Mouse (Mus musculus) liver, embryonic 13.5 days (tissue): ENCODE measurements around the gene Slc24a4. TPM values are rescaled to one million over a fixed set of nuclear protein-coding genes. Genes with fewer than 3 reads are reported as not detected.
A peak's percentile ranks its signal among the peaks of the same experiment; 100 is the strongest.

Experiments used
- ATAC-seq: fragments of 200-750 bp; cut with Nextera tagmentation; 2 replicates; pipeline ENCODE4 v1.8.0; 2017; ENCODE audit warnings: low read depth, mild to moderate bottlenecking, moderate number of reproducible peaks, moderate library complexity
- DNase-seq: peaks from one replicate; pipeline ENCODE4 v3.0.0; 2022
- H3K27ac ChIP-seq: fragments of 300-500 bp; sonication (generic); 2 replicates; pipeline ENCODE4 v1.5.1; 2015; ENCODE audit warnings: moderate library complexity, mild to moderate bottlenecking, inconsistent platforms
- H3K27me3 ChIP-seq: fragments of 300-500 bp; sonication (generic); 2 replicates; pipeline ENCODE4 v1.6.1; 2015; ENCODE audit warnings: mild to moderate bottlenecking, inconsistent platforms
- H3K36me3 ChIP-seq: fragments of 300-500 bp; sonication (generic); 2 replicates; pipeline ENCODE4 v1.6.1; 2015; ENCODE audit warnings: mild to moderate bottlenecking, inconsistent platforms
- H3K4me1 ChIP-seq: fragments of 300-500 bp; sonication (generic); replicated peaks from 2 replicates; pipeline ENCODE4 v1.6.1; 2015; ENCODE audit warnings: inconsistent platforms
- H3K4me2 ChIP-seq: fragments of 300-500 bp; sonication (generic); 2 replicates; pipeline ENCODE4 v1.6.1; 2015; ENCODE audit warnings: inconsistent platforms, mild to moderate bottlenecking, moderate library complexity
- H3K4me3 ChIP-seq: fragments of 300-500 bp; sonication (generic); replicated peaks from 2 replicates; pipeline ENCODE4 v1.5.1; 2015; ENCODE audit warnings: mild to moderate bottlenecking, inconsistent platforms
- H3K9ac ChIP-seq: fragments of 300-500 bp; sonication (generic); 2 replicates; pipeline ENCODE4 v1.6.1; 2015; ENCODE audit warnings: mild to moderate bottlenecking, inconsistent platforms
- H3K9me3 ChIP-seq: fragments of 300-500 bp; sonication (generic); replicated peaks from 2 replicates; pipeline ENCODE4 v1.6.1; 2016; ENCODE audit warnings: inconsistent platforms
- WGBS: fragments of 180-500 bp; shearing (Covaris S2); methylation state at CpG from one replicate; pipeline ENCODE4 v1.1.7; 2015; ENCODE audit not compliant: insufficient replicate concordance; 5-methylcytosine and 5-hydroxymethylcytosine counted together
- polyA plus RNA-seq: library from polyadenylated mRNA; unstranded; fragments of >200 nt; fragmentation: Nextera tagmentation; extraction: Ambion mirVana; gene quantifications from 2 replicates; pipeline ENCODE4 v1.2.1, GENCODE M21; 2015

The Slc24a4 gene
- polyA plus RNA-seq, 1 experiment from 2014 or later = 0.07 TPM

DNA sequence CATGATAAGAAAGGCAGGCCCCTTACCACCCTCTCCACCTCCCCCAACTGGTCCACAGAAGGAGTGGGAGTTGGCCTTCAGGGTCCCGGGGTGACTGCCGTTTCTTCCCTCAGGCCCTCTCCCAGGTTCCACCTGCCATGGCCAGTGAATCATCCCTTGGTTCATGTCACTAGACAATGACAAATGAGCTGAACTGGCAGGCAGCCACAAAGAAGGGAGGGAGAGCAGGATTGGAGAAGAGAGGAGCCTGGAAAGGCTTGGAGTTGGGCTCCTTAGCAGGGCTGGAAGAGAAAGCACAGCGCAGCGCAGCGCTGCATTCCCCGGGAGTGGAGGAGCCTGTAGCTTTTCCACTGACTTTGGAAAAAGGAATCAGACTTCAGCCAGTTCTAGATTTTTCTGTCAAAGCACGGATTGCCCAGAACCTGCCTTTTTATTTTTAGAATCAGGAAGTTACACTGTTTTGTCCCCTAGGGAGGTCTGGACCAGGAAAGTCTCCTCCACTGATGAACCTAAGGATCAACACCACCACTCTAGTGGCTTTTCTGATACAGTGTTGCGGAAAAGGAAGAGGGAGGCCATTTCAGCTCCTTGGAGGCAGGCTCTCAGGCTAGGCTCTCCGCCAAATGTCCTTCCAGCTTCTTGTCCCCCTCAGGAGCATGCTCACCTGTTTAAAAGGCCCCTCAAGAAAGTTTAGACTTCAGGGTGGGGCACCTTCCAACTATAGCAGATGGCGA is 158.3 kb downstream of the Slc24a4 start:
- ATAC-seq (no peak), DNase-seq (no peak)
- WGBS = 51% methylated on average over 10 of the region's 10 CpGs
- no peak overlapping the region for H3K4me2 ChIP-seq
- H3K9me3 ChIP-seq = no peaks in the 10 kb centered on the region
- H3K4me1 ChIP-seq = peaks cover 66% of the 10 kb centered on the region
- peaks cover 23% of the 10 kb centered on the region for H3K27me3 ChIP-seq
- 0 out of 2 replicates have a peak, but pooled peaks cover 3% of the 10 kb centered on the region for H3K36me3 ChIP-seq
- no peak overlapping the region for H3K4me3 ChIP-seq
- no peak overlapping the region for H3K9ac ChIP-seq
- H3K27ac ChIP-seq = peak overlapping the region; percentile 39

- ATAC-seq (no peak), DNase-seq (no peak)
- Histone ChIP-seq H3K9me3 (no peaks in the 10 kb centered on the region), H3K27ac (no peak overlapping the region), H3K4me3 (no peak overlapping the region), H3K4me2 (no peak overlapping the region), H3K9ac (no peak overlapping the region), H3K4me1 (peaks cover 78% of the 10 kb centered on the region), H3K27me3 (peaks cover 12% of the 10 kb centered on the region), H3K36me3 (0 out of 2 replicates have a peak, but pooled peaks cover 3% of the 10 kb centered on the region)
- WGBS = 26% methylated on average over 6 of the region's 6 CpGs
These were observed 159.5 kb downstream of the Slc24a4 start for GRCm38 (mm10) chr12:102287904-102288602.

- H3K27me3 ChIP-seq = peaks cover 6% of the 10 kb centered on the region
- no peak overlapping the region for H3K27ac ChIP-seq
- H3K4me3 ChIP-seq = no peak overlapping the region
- ATAC-seq = no peak
- no peak for DNase-seq
- 0 out of 2 replicates have a peak, but pooled peaks cover 3% of the 10 kb centered on the region for H3K36me3 ChIP-seq
- no peak overlapping the region for H3K9ac ChIP-seq
- no peaks in the 10 kb centered on the region for H3K9me3 ChIP-seq
- peaks cover 78% of the 10 kb centered on the region for H3K4me1 ChIP-seq
- H3K4me2 ChIP-seq = no peak overlapping the region
- WGBS = 44% methylated on average over 2 of the region's 2 CpGs
These were observed 160.3 kb downstream of the Slc24a4 start for GRCm38 (mm10) chr12:102288846-102289245.

DNA sequence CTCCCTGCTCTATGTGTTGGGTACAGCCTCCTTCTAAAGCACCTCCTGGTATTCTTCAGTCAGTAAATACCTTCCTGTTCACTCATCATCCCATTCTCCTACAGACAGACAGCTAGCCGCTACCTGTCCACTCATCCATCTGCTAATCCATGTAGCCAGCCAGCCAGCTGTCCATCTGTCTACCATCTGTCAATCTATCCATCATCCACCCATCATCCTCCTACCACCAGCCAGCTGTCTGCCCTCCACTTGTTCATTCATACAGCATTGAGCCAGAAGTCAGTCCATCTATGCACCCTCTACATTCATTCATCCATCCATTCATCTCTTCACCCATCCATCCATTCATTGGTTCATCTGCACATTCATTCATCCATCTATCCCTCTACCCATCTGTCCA is 161.0 kb downstream of the Slc24a4 start:
- DNase-seq (no peak), ATAC-seq (no peak)
- no peaks in the 10 kb centered on the region for H3K9me3 ChIP-seq
- 72% methylated on average over 1 of the region's 1 CpGs for WGBS
- H3K4me3 ChIP-seq = no peak overlapping the region
- 0 out of 2 replicates have a peak, but pooled peaks cover under 1% of the 10 kb centered on the region for H3K27me3 ChIP-seq
- H3K4me2 ChIP-seq = no peak overlapping the region
- no peak overlapping the region for H3K9ac ChIP-seq
- H3K4me1 ChIP-seq = peaks cover 70% of the 10 kb centered on the region
- no peak overlapping the region for H3K27ac ChIP-seq
- H3K36me3 ChIP-seq = 0 out of 2 replicates have a peak, but pooled peaks cover 3% of the 10 kb centered on the region

GRCm38 (mm10) chr12:102290662-102291061 is 162.1 kb downstream of the Slc24a4 start:
- no peak for DNase-seq
- 49% methylated on average over 2 of the region's 2 CpGs for WGBS
- peaks cover 68% of the 10 kb centered on the region for H3K4me1 ChIP-seq
- no peak overlapping the region for H3K4me2 ChIP-seq
- H3K36me3 ChIP-seq = 0 out of 2 replicates have a peak, but pooled peaks cover 6% of the 10 kb centered on the region
- no peak overlapping the region for H3K4me3 ChIP-seq
- no peaks in the 10 kb centered on the region for H3K27me3 ChIP-seq
- ATAC-seq = no peak
- H3K9ac ChIP-seq = no peak overlapping the region
- no peak overlapping the region for H3K27ac ChIP-seq
- no peaks in the 10 kb centered on the region for H3K9me3 ChIP-seq

GRCm38 (mm10) chr12:102291686-102292085 is 163.2 kb downstream of the Slc24a4 start:
- peaks cover 66% of the 10 kb centered on the region for H3K4me1 ChIP-seq
- no peak overlapping the region for H3K27ac ChIP-seq
- no peak overlapping the region for H3K4me3 ChIP-seq
- DNase-seq (no peak), ATAC-seq (no peak)
- 0 out of 2 replicates have a peak, but pooled peaks cover 6% of the 10 kb centered on the region for H3K36me3 ChIP-seq
- no peak overlapping the region for H3K9ac ChIP-seq
- no peak overlapping the region for H3K4me2 ChIP-seq
- 38% methylated on average over 6 of the region's 6 CpGs for WGBS
- H3K9me3 ChIP-seq = no peaks in the 10 kb centered on the region
- H3K27me3 ChIP-seq = no peaks in the 10 kb centered on the region

GRCm38 (mm10) chr12:102292501-102293215 is 164.1 kb downstream of the Slc24a4 start:
- no peaks in the 10 kb centered on the region for H3K27me3 ChIP-seq
- no peak overlapping the region for H3K4me3 ChIP-seq
- H3K9me3 ChIP-seq = no peaks in the 10 kb centered on the region
- peaks cover 66% of the 10 kb centered on the region for H3K4me1 ChIP-seq
- no peak overlapping the region for H3K9ac ChIP-seq
- ATAC-seq = no peak
- H3K36me3 ChIP-seq = 0 out of 2 replicates have a peak, but pooled peaks cover 6% of the 10 kb centered on the region
- H3K4me2 ChIP-seq = no peak overlapping the region
- no peak for DNase-seq
- H3K27ac ChIP-seq = no peak overlapping the region
- WGBS = 58% methylated on average over 7 of the region's 7 CpGs

DNA sequence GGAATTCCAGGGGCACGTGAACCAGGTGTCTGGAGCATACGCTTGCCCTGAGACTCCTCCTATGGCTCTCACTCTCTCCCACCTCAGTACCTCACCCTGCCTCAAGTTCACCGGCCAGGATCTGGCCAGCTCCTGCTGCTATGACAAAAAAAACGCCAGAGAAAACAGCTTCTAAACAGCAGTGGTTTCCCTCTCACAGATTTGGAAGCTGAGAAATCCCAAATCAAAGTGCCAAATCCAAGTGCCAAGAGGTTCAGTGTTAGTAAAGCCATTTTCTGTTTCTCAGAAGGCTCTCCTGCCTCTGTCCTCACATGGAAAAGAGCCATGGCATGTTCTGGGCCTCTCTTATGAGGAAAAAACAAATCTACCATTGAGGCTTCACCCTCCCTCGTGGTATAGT is 166.1 kb downstream of the Slc24a4 start:
- Histone ChIP-seq H3K9ac (no peak overlapping the region), H3K27ac (no peak overlapping the region), H3K27me3 (no peaks in the 10 kb centered on the region), H3K36me3 (0 out of 2 replicates have a peak, but pooled peaks cover 4% of the 10 kb centered on the region), H3K4me1 (peaks cover 69% of the 10 kb centered on the region), H3K4me2 (no peak overlapping the region), H3K9me3 (no peaks in the 10 kb centered on the region), H3K4me3 (no peak overlapping the region)
- WGBS = 61% methylated on average over 5 of the region's 5 CpGs
- no peak for ATAC-seq
- DNase-seq = no peak

DNA sequence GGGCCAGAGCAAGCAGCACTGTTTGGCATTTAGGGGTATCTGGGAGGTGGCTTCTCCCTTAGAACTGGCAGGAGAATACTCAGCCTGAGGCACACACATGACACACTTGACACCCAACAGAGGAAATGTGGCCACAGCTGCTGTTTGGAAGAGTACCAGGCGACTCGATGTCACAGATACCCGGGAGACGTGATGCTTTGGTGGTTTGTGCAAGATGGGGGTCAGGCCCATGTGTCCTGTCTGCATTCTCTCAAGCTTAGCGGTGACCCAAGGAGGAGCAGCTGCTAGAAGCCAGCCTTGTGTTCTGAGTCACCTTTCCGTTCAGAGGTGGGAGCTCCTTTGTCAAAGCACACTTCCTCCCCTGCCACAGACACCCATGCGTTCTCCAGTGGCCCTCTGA is 166.7 kb downstream of the Slc24a4 start:
- Histone ChIP-seq H3K4me3 (no peak overlapping the region), H3K4me2 (no peak overlapping the region), H3K27ac (no peak overlapping the region), H3K9me3 (no peaks in the 10 kb centered on the region), H3K27me3 (no peaks in the 10 kb centered on the region), H3K36me3 (0 out of 2 replicates have a peak, but pooled peaks cover 2% of the 10 kb centered on the region), H3K4me1 (peaks cover 68% of the 10 kb centered on the region), H3K9ac (no peak overlapping the region)
- 31% methylated on average over 7 of the region's 7 CpGs for WGBS
- no peak for DNase-seq
- ATAC-seq = no peak

- no peak overlapping the region for H3K9ac ChIP-seq
- no peak overlapping the region for H3K27ac ChIP-seq
- H3K4me1 ChIP-seq = peaks cover 68% of the 10 kb centered on the region
- no peak overlapping the region for H3K4me3 ChIP-seq
- 76% methylated on average over 8 of the region's 8 CpGs for WGBS
- 0 out of 2 replicates have a peak, but pooled peaks cover 2% of the 10 kb centered on the region for H3K36me3 ChIP-seq
- DNase-seq = no peak
- no peaks in the 10 kb centered on the region for H3K9me3 ChIP-seq
- no peaks in the 10 kb centered on the region for H3K27me3 ChIP-seq
- no peak for ATAC-seq
- no peak overlapping the region for H3K4me2 ChIP-seq
These were observed 167.1 kb downstream of the Slc24a4 start for GRCm38 (mm10) chr12:102295662-102296061.

- H3K4me1 ChIP-seq = peaks cover 65% of the 10 kb centered on the region
- 68% methylated on average over 1 of the region's 1 CpGs for WGBS
These were observed 167.8 kb downstream of the Slc24a4 start for GRCm38 (mm10) chr12:102296361-102296760.

More at GRCm38 (mm10) chr12:102296361-102296760, 167.8 kb downstream of the Slc24a4 start:
- Histone ChIP-seq H3K9me3 (no peaks in the 10 kb centered on the region), H3K4me3 (no peak overlapping the region), H3K27ac (no peak overlapping the region), H3K36me3 (0 out of 2 replicates have a peak, but pooled peaks cover 2% of the 10 kb centered on the region), H3K4me2 (no peak overlapping the region), H3K9ac (no peak overlapping the region), H3K27me3 (no peaks in the 10 kb centered on the region)
- DNase-seq (no peak), ATAC-seq (no peak)
